Mouse (Mus musculus) kidney, adult 8-10 months (tissue): ENCODE data around the gene Trank1.

Experiments
- DNase-seq, 2 experiments: peaks; one replicate each; pipeline ENCODE4 v3.0.0; 2022

Trank1 gene

GRCm38 (mm10) chr9:111311031-111311842, at the start of gene Trank1:
Gene Trank1, plus strand, starts transcription at chr9:111311739.
- no peak for DNase-seq

- no peak for DNase-seq
These were observed 43.5 kb upstream of the Trank1 start for GRCm38 (mm10) chr9:111267998-111268397.

GRCm38 (mm10) chr9:111270606-111271005, 40.9 kb upstream of the Trank1 start:
- no peak for DNase-seq

- no peak for DNase-seq
These were observed 40.5 kb upstream of the Trank1 start for GRCm38 (mm10) chr9:111271056-111271433.

- DNase-seq = peak; percentile 99
These were observed 39.9 kb upstream of the Trank1 start, which contains the start of the genes Mlh1 and Epm2aip1 for GRCm38 (mm10) chr9:111271434-111272160. Gene Mlh1, minus strand, starts transcription at chr9:111271791. Gene Epm2aip1, plus strand, starts transcription at chr9:111271929.

- peak in 1 of 2 experiments; percentile 14 for DNase-seq
These were observed 39.2 kb upstream of the Trank1 start for GRCm38 (mm10) chr9:111272356-111272755.

GRCm38 (mm10) chr9:111272996-111273785, 38.3 kb upstream of the Trank1 start:
- DNase-seq = no peak

- DNase-seq = no peak
These were observed 37.6 kb upstream of the Trank1 start for GRCm38 (mm10) chr9:111273958-111274357.

GRCm38 (mm10) chr9:111275156-111275555, 36.4 kb upstream of the Trank1 start:
- DNase-seq = peak in 1 of 2 experiments; percentile 8

GRCm38 (mm10) chr9:111285061-111285460, 26.5 kb upstream of the Trank1 start:
- no peak for DNase-seq

GRCm38 (mm10) chr9:111285676-111286075, 25.9 kb upstream of the Trank1 start:
- no peak for DNase-seq

GRCm38 (mm10) chr9:111286468-111286867, 25.1 kb upstream of the Trank1 start:
- DNase-seq = no peak

- DNase-seq = no peak
These were observed 23.6 kb upstream of the Trank1 start for GRCm38 (mm10) chr9:111287956-111288355.

GRCm38 (mm10) chr9:111289294-111289831, 22.2 kb upstream of the Trank1 start:
- peak; percentile 20 to 44 for DNase-seq

GRCm38 (mm10) chr9:111289832-111290339, 21.7 kb upstream of the Trank1 start:
- DNase-seq = peak; percentile 88 to 97

GRCm38 (mm10) chr9:111290539-111291100, 20.9 kb upstream of the Trank1 start:
- DNase-seq = no peak

- DNase-seq = no peak
These were observed 18.3 kb upstream of the Trank1 start for GRCm38 (mm10) chr9:111293234-111293633.

- no peak for DNase-seq
These were observed 16.6 kb upstream of the Trank1 start for GRCm38 (mm10) chr9:111294911-111295310.

GRCm38 (mm10) chr9:111295323-111295722, 16.2 kb upstream of the Trank1 start:
- DNase-seq = no peak

GRCm38 (mm10) chr9:111296433-111296832, 15.1 kb upstream of the Trank1 start:
- DNase-seq = no peak

GRCm38 (mm10) chr9:111298606-111299005, 12.9 kb upstream of the Trank1 start:
- no peak for DNase-seq

- no peak for DNase-seq
These were observed 9.2 kb upstream of the Trank1 start for GRCm38 (mm10) chr9:111302196-111302831.
